Mouse (Mus musculus) midbrain, embryonic 14.5 days (tissue): Measurements from ENCODE around the gene Zfp980. TPM values are rescaled to one million over a fixed set of nuclear protein-coding genes. Genes with fewer than 3 reads are reported as not detected.
A peak's percentile ranks its signal among the peaks of the same experiment; 100 is the strongest.
"Not testable (repeated sequence)": the region's sequence is repeated elsewhere in the genome, so short reads cannot be mapped to it uniquely, and the experiment has no call there.

Experiments
- ATAC-seq: fragments of 200-750 bp; cut with Nextera tagmentation; 2 replicates; pipeline ENCODE4 v1.8.0; 2017; ENCODE audit warnings: moderate number of reproducible peaks, moderate library complexity; ENCODE audit not compliant: low FRiP score, low TSS enrichment
- DNase-seq: peaks from one replicate; pipeline ENCODE4 v3.0.0-alpha.2; 2015
- H3K27ac ChIP-seq: fragments of 300-500 bp; sonication (generic); replicated peaks from 2 replicates; pipeline ENCODE4 v1.5.1; 2014; ENCODE audit warnings: mild to moderate bottlenecking, low read depth, low read length, moderate library complexity
- H3K27me3 ChIP-seq: fragments of 300-500 bp; sonication (generic); 2 replicates; pipeline ENCODE4 v1.6.1; 2014; ENCODE audit warnings: low read length, control low read depth, mixed read lengths; ENCODE audit not compliant: control insufficient read depth, insufficient read depth
- H3K36me3 ChIP-seq: fragments of 300-500 bp; sonication (generic); 2 replicates; pipeline ENCODE4 v1.6.1; 2014; ENCODE audit warnings: low read length, control low read depth; ENCODE audit not compliant: control insufficient read depth, insufficient read depth
- H3K4me1 ChIP-seq: fragments of 300-500 bp; sonication (generic); 2 replicates; pipeline ENCODE4 v1.6.1; 2014; ENCODE audit warnings: mild to moderate bottlenecking, antibody characterized with exemption, low read length, control low read depth; ENCODE audit not compliant: control insufficient read depth, insufficient read depth
- H3K4me2 ChIP-seq: fragments of 300-500 bp; sonication (generic); 2 replicates; pipeline ENCODE4 v1.6.1; 2014; ENCODE audit warnings: mild to moderate bottlenecking, low read length, moderate library complexity
- H3K4me3 ChIP-seq: fragments of 300-500 bp; sonication (generic); replicated peaks from 2 replicates; pipeline ENCODE4 v1.5.1; 2014; ENCODE audit warnings: low read depth, low read length
- H3K9ac ChIP-seq: fragments of 300-500 bp; sonication (generic); replicated peaks from 2 replicates; pipeline ENCODE4 v1.6.1; 2014; ENCODE audit warnings: mild to moderate bottlenecking, low read length, moderate library complexity
- H3K9me3 ChIP-seq: fragments of 300-500 bp; sonication (generic); 2 replicates; pipeline ENCODE4 v1.6.1; 2016; ENCODE audit warnings: low read length, control low read depth, mixed read lengths; ENCODE audit not compliant: control insufficient read depth
- WGBS: fragments of 180-500 bp; shearing (Covaris S2); extraction: QIAGEN DNeasy Blood & Tissue Kit; methylation state at CpG from one replicate; pipeline ENCODE4 v1.1.7; 2014; 5-methylcytosine and 5-hydroxymethylcytosine counted together
- polyA plus RNA-seq: library from polyadenylated mRNA; unstranded; fragments of >200 nt; fragmentation: Nextera tagmentation; extraction: Ambion mirVana; gene quantifications from 2 replicates; pipeline ENCODE4 v1.2.1, GENCODE M21; 2014

Gene Zfp980
- polyA plus RNA-seq: not detected in 2 replicates

GRCm38 (mm10) chr4:145670385-145670784 lies at the start of gene Zfp980:
TSS of gene Zfp980 (plus strand) at chr4:145670685.
- H3K4me2 ChIP-seq, H3K9ac ChIP-seq, DNase-seq, H3K4me1 ChIP-seq, H3K9me3 ChIP-seq, H3K4me3 ChIP-seq, H3K27ac ChIP-seq, ATAC-seq, H3K27me3 ChIP-seq, H3K36me3 ChIP-seq: not testable (repeated sequence)
- WGBS: 84% methylated on average over 3 of the region's 3 CpGs

- WGBS: 31% methylated on average over 76 of the region's 83 CpGs
- H3K4me3 ChIP-seq, DNase-seq, H3K27me3 ChIP-seq, H3K9ac ChIP-seq, H3K4me2 ChIP-seq, H3K27ac ChIP-seq, H3K36me3 ChIP-seq, H3K9me3 ChIP-seq, H3K4me1 ChIP-seq, ATAC-seq: not testable (repeated sequence)
Observed at GRCm38 (mm10) chr4:145640416-145641185, 29.9 kb upstream of the Zfp980 start.

- H3K36me3 ChIP-seq, ATAC-seq, H3K4me1 ChIP-seq, DNase-seq, H3K4me3 ChIP-seq, H3K9me3 ChIP-seq, H3K9ac ChIP-seq, H3K27ac ChIP-seq, H3K27me3 ChIP-seq, H3K4me2 ChIP-seq: not testable (repeated sequence)
- WGBS: 64% methylated on average over 2 of the region's 2 CpGs
Observed at GRCm38 (mm10) chr4:145674286-145674780, 3.8 kb downstream of the Zfp980 start.

DNA sequence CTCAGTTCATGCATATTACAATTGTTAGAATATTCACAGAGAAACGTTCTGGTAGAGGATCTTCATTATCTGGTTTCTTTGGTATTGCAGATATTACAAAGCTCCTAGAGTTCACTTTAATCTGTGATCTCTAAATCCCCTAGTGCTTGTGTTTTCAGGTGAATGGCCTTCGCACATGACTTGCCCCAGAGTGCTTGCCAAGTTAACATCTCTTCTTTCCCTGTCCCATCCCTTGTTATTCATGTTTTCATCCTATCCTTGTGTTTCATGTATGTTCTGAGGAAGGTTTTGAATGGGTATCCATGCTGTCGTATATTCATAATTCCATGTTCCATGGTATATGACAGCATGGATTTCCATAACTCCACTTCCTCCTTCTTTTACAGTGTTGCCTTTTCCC lies 9.7 kb downstream of the Zfp980 start:
- not testable (repeated sequence) for ATAC-seq, H3K4me3 ChIP-seq, H3K27ac ChIP-seq, H3K27me3 ChIP-seq, DNase-seq, H3K4me2 ChIP-seq, H3K36me3 ChIP-seq, H3K9ac ChIP-seq, H3K4me1 ChIP-seq
- 80% methylated on average over 3 of the region's 3 CpGs for WGBS
- 0 out of 2 replicates have a peak, but pooled peaks cover 11% of the 10 kb centered on the region for H3K9me3 ChIP-seq

GRCm38 (mm10) chr4:145680672-145681387 lies 10.3 kb downstream of the Zfp980 start:
- H3K4me2 ChIP-seq, DNase-seq: not testable (repeated sequence)

DNA sequence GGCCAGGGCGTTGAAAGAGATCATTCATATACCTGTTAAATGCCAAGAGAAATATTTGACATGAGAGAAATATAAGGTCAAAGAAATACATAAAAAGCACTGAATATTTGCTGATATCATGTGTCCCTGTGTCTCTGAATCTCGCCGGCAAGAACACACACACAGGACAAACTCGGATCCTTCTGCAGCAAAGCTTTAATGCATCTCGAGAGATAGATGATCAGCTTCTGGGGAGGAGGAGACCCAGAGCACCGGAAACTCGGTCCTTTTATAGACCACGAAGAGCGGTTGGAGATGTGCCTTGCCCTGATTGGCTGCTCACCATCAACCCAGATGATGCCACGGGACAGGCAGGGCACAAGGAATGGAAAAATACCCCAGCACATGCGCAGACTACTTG lies 11.5 kb downstream of the Zfp980 start:
- not testable (repeated sequence) for H3K4me3 ChIP-seq

More at GRCm38 (mm10) chr4:145680672-145681387, 10.3 kb downstream of the Zfp980 start:
- H3K4me3 ChIP-seq, H3K27ac ChIP-seq, H3K36me3 ChIP-seq, H3K9ac ChIP-seq, H3K27me3 ChIP-seq, H3K4me1 ChIP-seq: not testable (repeated sequence)
- 25% methylated on average over 1 of the region's 1 CpGs for WGBS
- 0 out of 2 replicates have a peak, but pooled peaks cover 11% of the 10 kb centered on the region for H3K9me3 ChIP-seq
- ATAC-seq: peak; percentile 57

GRCm38 (mm10) chr4:145683024-145683766 lies 12.7 kb downstream of the Zfp980 start:
- WGBS: 88% methylated on average over 3 of the region's 3 CpGs
- peak; percentile 57 for ATAC-seq
- not testable (repeated sequence) for H3K4me1 ChIP-seq, H3K27me3 ChIP-seq, H3K4me3 ChIP-seq, H3K9ac ChIP-seq, H3K36me3 ChIP-seq, H3K4me2 ChIP-seq, H3K27ac ChIP-seq, DNase-seq
- peaks cover 16% of the 10 kb centered on the region for H3K9me3 ChIP-seq

More for the DNA sequence above, 11.5 kb downstream of the Zfp980 start:
- not testable (repeated sequence) for H3K27ac ChIP-seq, H3K4me2 ChIP-seq, H3K36me3 ChIP-seq, H3K27me3 ChIP-seq, H3K9ac ChIP-seq, DNase-seq, H3K4me1 ChIP-seq
- 87% methylated on average over 8 of the region's 11 CpGs for WGBS
- ATAC-seq: peak; percentile 67
- H3K9me3 ChIP-seq: peaks cover 14% of the 10 kb centered on the region; the same call in 1 of the 2 replicates

DNA sequence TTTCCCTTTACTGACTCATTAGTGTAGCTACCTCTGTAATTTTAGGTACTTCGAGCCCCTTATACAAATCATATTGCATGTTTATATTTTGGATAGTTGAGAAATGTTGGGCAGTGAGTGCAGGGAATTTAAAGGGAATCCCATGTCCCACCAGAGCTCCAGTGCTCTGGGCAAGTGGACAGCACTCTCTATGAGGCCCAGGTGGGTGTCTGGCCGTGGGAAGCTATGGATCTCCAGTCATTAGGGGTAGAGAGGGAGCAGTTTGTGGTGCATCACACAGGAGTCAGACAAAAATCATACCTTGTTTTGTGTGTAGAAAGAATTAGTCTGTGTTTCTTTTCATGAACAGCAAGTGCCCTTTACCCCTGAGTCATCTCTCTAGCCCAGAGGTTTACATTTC lies 15.6 kb downstream of the Zfp980 start:
- 54% methylated on average over 2 of the region's 2 CpGs for WGBS
- H3K27ac ChIP-seq, DNase-seq, ATAC-seq, H3K36me3 ChIP-seq, H3K9ac ChIP-seq, H3K4me3 ChIP-seq, H3K4me2 ChIP-seq, H3K4me1 ChIP-seq, H3K27me3 ChIP-seq: not testable (repeated sequence)
- H3K9me3 ChIP-seq: peaks cover 14% of the 10 kb centered on the region
